Mouse (Mus musculus): ENCODE measurements around the gene Phex. TPM values are rescaled to one million over a fixed set of nuclear protein-coding genes. Genes with fewer than 3 reads are reported as not detected.

The Phex gene
- 0.12 and 0.21 TPM in 2 replicates for polyA plus RNA-seq (2015; fragmentation: Nextera tagmentation; extraction: Ambion mirVana)

- DNase-seq (ENCODE audit: low spot score) = no peak
Measured at GRCm38 (mm10) chrX:157415212-157415611, at the start of gene Phex. TSS of gene Phex (minus strand) at chrX:157415312.

- peak; percentile 26 for DNase-seq (ENCODE audit: low spot score)
Measured at GRCm38 (mm10) chrX:157462716-157463115, 47.6 kb upstream of the Phex start.

DNA sequence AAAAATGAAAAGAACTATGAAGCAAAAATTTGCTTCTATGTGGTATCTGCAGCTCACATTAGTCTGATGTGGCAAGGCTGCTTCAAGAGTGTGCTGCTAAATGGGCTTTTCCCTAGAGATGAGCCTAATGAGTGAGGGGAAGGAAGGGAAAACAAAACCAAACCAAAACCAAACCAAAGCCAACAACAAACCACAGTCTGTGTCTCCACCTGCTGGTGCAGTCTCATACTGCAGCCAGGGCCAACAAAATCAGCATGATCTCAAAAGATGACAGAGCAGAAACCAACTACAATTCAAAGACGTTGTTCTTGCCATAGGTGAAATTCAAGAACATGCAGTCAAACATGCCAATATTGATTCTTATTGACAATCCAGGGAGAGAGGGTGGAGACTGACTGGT is 39.3 kb upstream of the Phex start:
- peak; percentile 35 for DNase-seq (ENCODE audit: low spot score)

DNA sequence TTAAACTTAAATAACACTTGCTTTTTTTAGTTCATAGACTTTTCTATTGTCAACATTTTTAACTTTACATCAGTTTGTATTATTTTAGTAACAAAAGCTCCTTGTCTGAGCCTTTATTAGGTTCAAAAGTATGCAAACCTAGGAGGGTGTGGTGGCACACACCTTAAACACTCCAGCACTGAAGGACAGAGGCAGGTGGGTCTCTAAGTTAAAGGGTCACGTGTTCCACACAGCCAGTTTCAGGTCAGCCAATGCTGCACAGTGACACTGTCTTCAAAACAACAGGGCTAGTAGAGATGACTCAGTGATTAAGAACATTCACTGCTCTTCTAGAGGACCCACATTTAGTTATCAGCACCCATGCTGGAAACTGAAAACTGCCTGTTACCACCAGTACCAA is 33.9 kb upstream of the Phex start:
- DNase-seq (ENCODE audit: low spot score) = no peak

DNA sequence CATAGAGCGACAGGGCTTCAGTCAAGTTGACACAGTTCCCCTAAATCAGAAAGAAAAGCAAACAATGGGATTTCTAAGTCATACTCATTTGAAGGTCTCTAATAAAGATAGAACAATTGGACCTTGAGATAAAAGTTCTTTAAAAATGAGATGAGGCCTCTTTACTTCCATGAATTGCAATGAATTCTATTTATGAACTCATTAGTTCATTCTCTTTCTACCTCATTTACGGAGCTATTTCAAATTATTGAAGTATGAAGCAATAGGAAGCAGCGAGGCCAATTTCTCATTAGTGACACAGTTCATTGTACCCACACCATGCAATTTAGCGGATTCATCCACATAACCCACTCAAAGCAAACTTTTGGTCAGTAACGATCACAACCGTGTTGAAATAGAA is 32.3 kb upstream of the Phex start:
- DNase-seq (ENCODE audit: low spot score) = no peak

DNA sequence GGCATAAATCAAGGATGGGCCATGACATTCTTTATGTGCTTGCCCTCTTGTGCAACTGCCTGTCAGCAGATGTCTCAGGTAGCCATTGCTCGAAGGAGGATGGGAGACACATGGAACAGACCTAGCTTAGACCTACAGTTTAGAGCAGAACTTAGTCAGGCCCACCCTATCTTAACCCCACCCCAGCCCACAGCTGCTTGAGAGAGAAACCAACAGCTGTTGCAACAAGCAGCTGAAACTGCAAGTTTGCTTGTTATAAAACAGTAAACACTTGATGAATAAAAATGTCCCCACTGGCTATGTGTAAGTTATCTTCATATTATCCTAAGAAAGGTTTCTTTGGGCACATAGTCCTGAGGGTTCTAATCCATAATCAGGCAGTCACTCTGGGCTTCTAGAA is 19.7 kb upstream of the Phex start:
- no peak for DNase-seq (ENCODE audit: low spot score)

DNA sequence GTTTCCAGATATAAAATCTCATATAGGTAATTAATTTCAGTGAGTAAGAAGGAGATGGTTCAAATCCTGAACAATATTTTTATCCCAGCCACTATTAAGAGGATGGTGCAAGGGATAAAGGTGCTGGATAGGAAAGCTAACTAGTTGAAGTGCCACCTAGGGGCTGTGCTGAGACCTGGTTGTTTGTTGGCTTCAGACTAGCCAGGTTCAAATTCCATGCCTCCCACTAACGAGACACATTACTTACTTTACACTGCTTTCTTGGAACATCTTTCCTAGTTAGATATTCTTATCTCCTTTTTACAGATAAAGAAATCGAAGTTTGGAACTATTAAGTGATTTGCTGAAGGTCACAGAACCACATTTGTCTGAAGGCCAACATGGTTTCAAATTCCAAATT is 4.3 kb upstream of the Phex start:
- no peak for DNase-seq (ENCODE audit: low spot score)

DNA sequence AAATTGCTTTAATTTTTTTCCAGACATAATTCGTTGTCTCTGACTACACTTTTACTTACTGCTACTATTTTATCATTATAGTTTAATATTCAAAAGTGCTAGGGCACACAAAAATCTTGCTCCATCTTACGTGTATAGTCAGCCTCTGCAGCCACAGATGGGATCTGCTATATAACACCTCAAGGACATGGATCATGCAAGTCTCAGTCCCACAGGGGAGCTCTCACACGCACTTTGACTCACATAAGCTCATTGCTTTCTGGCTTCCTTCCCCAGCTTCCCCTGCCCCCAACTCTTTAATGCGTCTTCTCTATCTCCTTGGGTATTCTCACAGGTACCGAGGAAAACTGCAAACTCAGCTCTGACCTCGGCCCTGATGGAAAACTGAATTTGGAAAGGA is 10.2 kb downstream of the Phex start:
- DNase-seq (ENCODE audit: low spot score) = no peak

GRCm38 (mm10) chrX:157391241-157391640 is 23.9 kb downstream of the Phex start:
- no peak for DNase-seq (ENCODE audit: low spot score)

- no peak for DNase-seq (ENCODE audit: low spot score)
Measured at GRCm38 (mm10) chrX:157390102-157390501, 25.0 kb downstream of the Phex start.

DNA sequence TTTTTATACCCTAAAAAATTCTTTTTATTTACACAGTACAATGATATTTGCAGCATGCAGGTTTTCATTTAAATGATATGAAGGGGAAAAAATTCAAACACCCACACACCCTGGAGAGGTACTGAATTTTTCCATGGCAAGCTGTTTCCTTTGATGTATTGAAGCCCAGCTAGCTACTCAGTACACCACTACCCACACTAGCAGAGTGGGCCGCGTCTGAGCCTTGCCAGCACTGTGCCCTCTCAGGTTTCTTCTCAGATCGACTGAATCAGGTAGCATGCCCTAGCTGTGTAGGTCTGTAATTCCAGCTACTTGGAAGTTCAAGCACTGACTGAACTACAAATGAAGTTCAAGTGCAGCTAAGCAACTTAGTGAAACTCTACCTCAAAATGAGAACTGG is 26.7 kb downstream of the Phex start:
- no peak for DNase-seq (ENCODE audit: low spot score)

- DNase-seq (ENCODE audit: low spot score) = no peak
Measured at GRCm38 (mm10) chrX:157387025-157387424, 28.1 kb downstream of the Phex start.

- no peak for DNase-seq (ENCODE audit: low spot score)
Measured at GRCm38 (mm10) chrX:157378822-157379221, 36.3 kb downstream of the Phex start.

DNA sequence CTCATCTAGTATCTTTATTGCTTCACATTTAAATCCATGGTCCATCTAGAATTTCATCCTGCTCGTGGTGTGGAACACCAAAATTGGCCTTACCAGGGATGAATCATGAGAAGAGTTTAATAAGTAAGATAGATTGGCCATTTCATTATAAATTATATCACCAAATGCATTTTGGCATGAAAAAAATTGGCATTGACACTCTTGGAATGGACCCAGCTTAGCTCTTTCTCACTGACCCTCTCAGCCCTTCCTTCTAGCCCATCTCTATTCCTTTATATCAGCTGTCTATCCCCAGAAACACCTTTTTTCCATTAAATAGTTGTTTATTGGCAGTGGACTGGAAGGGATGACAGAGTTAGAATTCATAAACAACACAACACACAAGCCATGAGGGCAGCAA is 37.7 kb downstream of the Phex start:
- no peak for DNase-seq (ENCODE audit: low spot score)

GRCm38 (mm10) chrX:157373873-157374272 is 41.2 kb downstream of the Phex start:
- no peak for DNase-seq (ENCODE audit: low spot score)

DNA sequence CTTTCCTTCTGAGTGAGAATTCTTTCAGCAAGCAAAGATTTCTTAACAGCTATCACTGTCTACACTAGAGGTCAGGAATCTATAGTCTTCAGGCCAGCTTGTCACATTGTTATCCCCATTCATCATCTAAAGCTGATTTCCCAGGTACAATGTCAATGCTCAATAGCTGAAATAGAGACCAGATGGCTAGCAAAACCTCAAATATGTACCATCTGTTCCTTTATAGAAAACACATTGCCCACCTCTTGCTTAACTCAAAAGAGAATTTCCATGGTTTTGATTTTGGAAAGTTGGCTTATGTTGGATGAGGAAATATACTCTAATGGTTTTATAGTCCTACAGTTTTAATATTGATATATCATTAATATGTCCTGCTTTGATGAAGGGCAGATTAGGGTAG is 45.9 kb downstream of the Phex start:
- DNase-seq (ENCODE audit: low spot score) = no peak

GRCm38 (mm10) chrX:157355521-157355920 is 59.6 kb downstream of the Phex start:
- no peak for DNase-seq (ENCODE audit: low spot score)

DNA sequence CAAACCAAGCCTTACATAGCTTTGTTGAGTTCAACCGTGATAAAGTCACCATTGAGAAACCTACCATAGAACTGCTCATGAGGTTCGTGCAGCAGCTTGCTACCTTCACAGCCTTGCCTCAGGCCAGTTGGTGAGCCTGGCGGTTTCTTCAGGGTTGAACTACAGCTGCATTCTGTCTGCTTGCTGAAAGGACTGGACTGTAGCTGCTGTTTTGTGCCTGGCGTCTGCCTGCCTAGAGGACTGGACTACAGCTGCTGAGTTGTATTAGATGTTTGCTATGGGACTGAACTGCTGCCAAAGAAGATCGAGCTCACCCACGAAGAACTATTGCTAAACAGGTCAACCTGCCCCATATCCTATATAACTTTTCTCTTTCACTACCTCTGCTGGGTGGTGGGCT is 68.9 kb downstream of the Phex start:
- DNase-seq (ENCODE audit: low spot score) = no peak

- DNase-seq (ENCODE audit: low spot score) = no peak
Measured at GRCm38 (mm10) chrX:157334726-157335125, 80.4 kb downstream of the Phex start.

DNA sequence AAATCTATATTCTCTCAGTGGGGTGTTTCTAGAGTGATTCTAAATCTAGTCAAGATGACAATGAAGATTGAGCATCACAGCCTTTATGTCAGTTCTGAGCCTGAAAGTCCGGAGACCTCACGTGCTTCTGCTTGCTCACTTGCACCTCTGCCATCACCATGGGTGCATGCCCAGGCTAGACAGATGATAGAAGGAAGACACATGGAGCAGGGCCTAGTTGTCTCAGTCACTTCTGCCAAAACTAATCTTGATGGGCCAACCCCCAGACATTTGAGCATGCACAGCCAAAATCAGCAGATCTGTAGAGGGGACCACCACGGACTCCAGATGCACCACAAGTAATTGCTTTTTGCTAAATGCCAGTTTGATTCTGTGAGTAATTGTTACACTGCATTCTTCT is 85.3 kb downstream of the Phex start:
- no peak for DNase-seq (ENCODE audit: low spot score)

DNA sequence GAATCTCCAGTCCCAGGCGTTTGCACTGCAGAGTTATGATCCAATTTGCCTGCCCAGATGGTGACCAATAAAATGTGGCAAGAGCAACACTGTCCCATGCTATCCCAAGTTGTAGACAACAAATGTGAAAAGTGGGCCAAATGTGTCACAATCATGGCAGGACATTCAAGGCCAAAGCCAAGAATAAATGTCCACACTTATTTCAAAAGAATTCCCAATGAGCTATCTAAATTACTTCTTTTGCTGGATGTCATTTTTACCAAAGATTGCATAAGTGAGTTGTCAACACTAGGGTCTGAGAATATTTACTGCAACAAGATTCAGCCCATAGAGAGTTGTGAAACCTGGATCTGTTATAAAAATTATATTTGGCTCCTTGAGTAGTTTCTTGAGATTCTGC is 86.7 kb downstream of the Phex start:
- DNase-seq (ENCODE audit: low spot score) = no peak

DNA sequence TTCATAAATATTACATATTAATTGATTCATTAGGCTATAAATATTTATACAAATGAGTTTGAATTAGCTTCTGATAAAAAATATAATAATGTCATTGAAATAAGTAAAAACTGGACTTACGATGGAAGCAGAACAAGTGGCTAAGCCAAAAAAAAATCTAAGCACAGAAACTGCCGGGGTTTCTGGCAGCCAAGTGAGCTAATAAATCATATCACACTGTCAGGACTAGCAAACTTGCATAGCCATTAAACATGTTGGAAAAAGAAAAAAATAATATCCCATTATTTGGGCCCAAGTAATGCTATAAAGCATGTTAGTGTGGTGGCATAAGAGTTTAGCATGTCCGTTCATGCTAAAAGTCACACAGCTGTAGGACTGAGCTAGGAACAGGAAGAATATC is 87.4 kb downstream of the Phex start:
- no peak for DNase-seq (ENCODE audit: low spot score)

DNA sequence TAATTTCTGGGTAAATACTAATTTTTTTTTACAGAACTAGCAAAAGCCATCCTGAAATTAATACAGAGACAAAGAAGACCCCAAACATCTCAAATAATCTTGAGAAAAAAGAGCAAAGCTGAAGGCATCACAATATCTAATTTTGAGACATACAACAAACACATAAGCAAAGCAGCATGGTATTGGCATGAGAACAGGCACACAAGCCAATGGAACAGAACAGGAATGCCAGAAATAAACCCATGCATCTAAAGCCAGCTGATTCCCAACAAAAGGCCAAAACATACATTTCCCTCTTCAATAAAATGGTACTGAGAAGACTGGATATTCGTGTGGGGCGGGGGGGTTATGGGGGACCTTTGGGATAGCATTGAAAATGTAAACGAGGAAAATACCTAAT is 90.7 kb downstream of the Phex start:
- no peak for DNase-seq (ENCODE audit: low spot score)

GRCm38 (mm10) chrX:157310331-157310730 is 104.8 kb downstream of the Phex start:
- DNase-seq (ENCODE audit: low spot score) = no peak
